Mouse (Mus musculus): ENCODE results near the gene Olfr214.
A peak's percentile ranks its signal among the peaks of the same experiment; 100 is the strongest.
"Not testable (repeated sequence)": the region's sequence is repeated elsewhere in the genome, so short reads cannot be mapped to it uniquely, and the experiment has no call there.

The Olfr214 gene

GRCm38 (mm10) chr6:116553935-116554334 lies at the start of gene Olfr214:
TSS of gene Olfr214 (plus strand) at chr6:116554235.
- no peak for DNase-seq

GRCm38 (mm10) chr6:116506302-116507003 lies 47.6 kb upstream of the Olfr214 start, which contains the start of gene Olfr212:
TSS of gene Olfr212 (plus strand) at chr6:116506516.
- not testable (repeated sequence) for DNase-seq

GRCm38 (mm10) chr6:116514832-116515231 lies 39.2 kb upstream of the Olfr214 start:
- DNase-seq = no peak

GRCm38 (mm10) chr6:116538156-116538555 lies 15.9 kb upstream of the Olfr214 start, which contains the start of gene Olfr213:
TSS of gene Olfr213 (plus strand) at chr6:116538456.
- DNase-seq = no peak

GRCm38 (mm10) chr6:116542500-116542899 lies 11.5 kb upstream of the Olfr214 start:
- DNase-seq = no peak

GRCm38 (mm10) chr6:116550841-116551240 lies 3.2 kb upstream of the Olfr214 start, which contains the start of gene Gm5580:
TSS of gene Gm5580 (plus strand) at chr6:116551141.
- DNase-seq = not testable (repeated sequence)

- DNase-seq = no peak
Observed at GRCm38 (mm10) chr6:116554952-116555351, 917 bp downstream of the Olfr214 start.

GRCm38 (mm10) chr6:116569834-116570233 lies 15.8 kb downstream of the Olfr214 start:
- DNase-seq = peak; percentile 60

GRCm38 (mm10) chr6:116584095-116584494 lies 30.1 kb downstream of the Olfr214 start, which contains the start of gene Olfr215:
TSS of gene Olfr215 (minus strand) at chr6:116584195.
- DNase-seq = no peak

- not testable (repeated sequence) for DNase-seq
Observed at GRCm38 (mm10) chr6:116600969-116601368, 46.9 kb downstream of the Olfr214 start.

- DNase-seq = no peak
Observed at GRCm38 (mm10) chr6:116607230-116607629, 53.2 kb downstream of the Olfr214 start.

Measured in lung, postnatal 36 days (tissue).